Mouse (Mus musculus): ENCODE measurements around the gene 0610012G03Rik. TPM values are rescaled to one million over a fixed set of nuclear protein-coding genes. Genes with fewer than 3 reads are reported as not detected.
A peak's percentile ranks its signal among the peaks of the same experiment; 100 is the strongest.

0610012G03Rik gene
- polyA plus RNA-seq, 1 experiment from 2014 or later = 80.5 TPM

GRCm38 (mm10) chr16:31944698-31945255, 3.5 kb downstream of the 0610012G03Rik start:
- Histone ChIP-seq H3K36me3 (no peaks in the 10 kb centered on the region; the same call in 1 of the 2 replicates), H3K9ac (no peak overlapping the region), H3K4me1 (peaks cover 31% of the 10 kb centered on the region), H3K27ac (no peak overlapping the region), H3K27me3 (replicated peaks) (no peaks in the 10 kb centered on the region), H3K4me2 (replicated peaks) (no peak overlapping the region), H3K4me3 (no peak overlapping the region), H3K9me3 (no peaks in the 10 kb centered on the region)
- WGBS = 90% methylated on average over 12 of the region's 12 CpGs
- ATAC-seq (ENCODE audit: low FRiP score, low read depth) = no peak

GRCm38 (mm10) chr16:31943980-31944379, 4.3 kb downstream of the 0610012G03Rik start:
- no peaks in the 10 kb centered on the region; the same call in 1 of the 2 replicates for H3K36me3 ChIP-seq
- H3K9ac ChIP-seq = peak overlapping the region; percentile 42; the same call in 1 of the 2 replicates
- peaks cover 23% of the 10 kb centered on the region for H3K4me1 ChIP-seq
- no peaks in the 10 kb centered on the region for H3K9me3 ChIP-seq
- H3K4me3 ChIP-seq = 0 out of 2 replicates have a peak overlapping the region, but pooled peaks have one; percentile 3
- H3K27me3 ChIP-seq (replicated peaks) = no peaks in the 10 kb centered on the region
- H3K4me2 ChIP-seq (replicated peaks) = peak overlapping the region; percentile 12; the same call in 1 of the 2 replicates
- WGBS = 2% methylated on average over 10 of the region's 10 CpGs
- ATAC-seq (ENCODE audit: low FRiP score, low read depth) = 0 out of 2 replicates have a peak, but pooled peaks have one; percentile 11
- H3K27ac ChIP-seq = no peak overlapping the region

- Histone ChIP-seq H3K4me3 (no peak overlapping the region), H3K27me3 (replicated peaks) (peaks cover 7% of the 10 kb centered on the region; the same call in 1 of the 2 replicates), H3K27ac (no peak overlapping the region), H3K4me2 (replicated peaks) (no peak overlapping the region), H3K9ac (no peak overlapping the region), H3K4me1 (peaks cover 5% of the 10 kb centered on the region), H3K36me3 (no peaks in the 10 kb centered on the region; the same call in 1 of the 2 replicates), H3K9me3 (no peaks in the 10 kb centered on the region)
- WGBS = 62% methylated on average over 2 of the region's 2 CpGs
- ATAC-seq (ENCODE audit: low FRiP score, low read depth) = no peak
Measured at GRCm38 (mm10) chr16:31940586-31940985, 7.7 kb downstream of the 0610012G03Rik start.

GRCm38 (mm10) chr16:31938856-31939255, 9.4 kb downstream of the 0610012G03Rik start:
- ATAC-seq (ENCODE audit: low FRiP score, low read depth) = no peak
- no peaks in the 10 kb centered on the region for H3K9me3 ChIP-seq
- no peaks in the 10 kb centered on the region for H3K36me3 ChIP-seq
- 79% methylated on average over 6 of the region's 6 CpGs for WGBS
- H3K4me2 ChIP-seq (replicated peaks) = no peak overlapping the region
- H3K4me3 ChIP-seq = no peak overlapping the region
- H3K9ac ChIP-seq = no peak overlapping the region
- H3K4me1 ChIP-seq = peaks cover 17% of the 10 kb centered on the region
- H3K27me3 ChIP-seq (replicated peaks) = peaks cover 13% of the 10 kb centered on the region
- H3K27ac ChIP-seq = no peak overlapping the region

GRCm38 (mm10) chr16:31936568-31936967, 11.7 kb downstream of the 0610012G03Rik start:
- Histone ChIP-seq H3K4me2 (replicated peaks) (no peak overlapping the region), H3K4me1 (peaks cover 27% of the 10 kb centered on the region), H3K9me3 (no peaks in the 10 kb centered on the region), H3K4me3 (no peak overlapping the region), H3K27me3 (replicated peaks) (peaks cover 13% of the 10 kb centered on the region), H3K36me3 (no peaks in the 10 kb centered on the region), H3K9ac (no peak overlapping the region), H3K27ac (no peak overlapping the region)
- ATAC-seq (ENCODE audit: low FRiP score, low read depth) = no peak
- 85% methylated on average over 4 of the region's 4 CpGs for WGBS

- 0 out of 2 replicates have a peak, but pooled peaks have one; percentile 1 for ATAC-seq (ENCODE audit: low FRiP score, low read depth)
- no peaks in the 10 kb centered on the region for H3K9me3 ChIP-seq
- H3K36me3 ChIP-seq = no peaks in the 10 kb centered on the region
- peaks cover 27% of the 10 kb centered on the region for H3K4me1 ChIP-seq
- peak overlapping the region; percentile 25 for H3K4me3 ChIP-seq
- peak overlapping the region; percentile 47; the same call in 1 of the 2 replicates for H3K9ac ChIP-seq
- WGBS = 6% methylated on average over 36 of the region's 36 CpGs
- no peak overlapping the region for H3K27ac ChIP-seq
- H3K4me2 ChIP-seq (replicated peaks) = peak overlapping the region; percentile 66
- H3K27me3 ChIP-seq (replicated peaks) = peaks cover 13% of the 10 kb centered on the region
Measured at GRCm38 (mm10) chr16:31935091-31935979, 13.0 kb downstream of the 0610012G03Rik start.

GRCm38 (mm10) chr16:31934550-31935010, 13.7 kb downstream of the 0610012G03Rik start:
- no peak for ATAC-seq (ENCODE audit: low FRiP score, low read depth)
- H3K4me3 ChIP-seq = peak overlapping the region; percentile 25; the same call in 1 of the 2 replicates
- H3K36me3 ChIP-seq = no peaks in the 10 kb centered on the region
- no peaks in the 10 kb centered on the region for H3K9me3 ChIP-seq
- 15% methylated on average over 13 of the region's 13 CpGs for WGBS
- H3K27me3 ChIP-seq (replicated peaks) = peaks cover 13% of the 10 kb centered on the region
- no peak overlapping the region for H3K27ac ChIP-seq
- H3K4me2 ChIP-seq (replicated peaks) = peak overlapping the region; percentile 66
- peak overlapping the region; percentile 66; the same call in 1 of the 2 replicates for H3K9ac ChIP-seq
- peaks cover 27% of the 10 kb centered on the region for H3K4me1 ChIP-seq

GRCm38 (mm10) chr16:31933751-31934549, 14.3 kb downstream of the 0610012G03Rik start, which contains the start of gene Pigz:
Pigz (plus strand) TSS chr16:31933851.
- Histone ChIP-seq H3K9ac (peak within 1 kb of the TSS; percentile 66), H3K36me3 (no peaks in the 10 kb centered on the region), H3K27ac (peak within 1 kb of the TSS; percentile 86), H3K4me3 (peak within 1 kb of the TSS; percentile 43), H3K4me2 (replicated peaks) (peak within 1 kb of the TSS; percentile 66), H3K9me3 (no peaks in the 10 kb centered on the region), H3K4me1 (peaks cover 27% of the 10 kb centered on the region), H3K27me3 (replicated peaks) (peaks cover 13% of the 10 kb centered on the region)
- 5% methylated on average over 42 of the region's 42 CpGs for WGBS
- peak; percentile 35; the same call in 1 of the 2 replicates for ATAC-seq (ENCODE audit: low FRiP score, low read depth)

GRCm38 (mm10) chr16:31932840-31933697, 15.2 kb downstream of the 0610012G03Rik start:
- no peaks in the 10 kb centered on the region for H3K9me3 ChIP-seq
- peak overlapping the region; percentile 66 for H3K9ac ChIP-seq
- H3K36me3 ChIP-seq = no peaks in the 10 kb centered on the region
- peak overlapping the region; percentile 66 for H3K4me2 ChIP-seq (replicated peaks)
- H3K27me3 ChIP-seq (replicated peaks) = peaks cover 13% of the 10 kb centered on the region
- peaks cover 27% of the 10 kb centered on the region for H3K4me1 ChIP-seq
- peak; percentile 96 for ATAC-seq (ENCODE audit: low FRiP score, low read depth)
- H3K4me3 ChIP-seq = peak overlapping the region; percentile 43
- WGBS = under 1% methylated on average over 50 of the region's 50 CpGs
- peak overlapping the region; percentile 86 for H3K27ac ChIP-seq

GRCm38 (mm10) chr16:31932255-31932654, 16.0 kb downstream of the 0610012G03Rik start:
- Histone ChIP-seq H3K36me3 (no peaks in the 10 kb centered on the region), H3K9me3 (no peaks in the 10 kb centered on the region), H3K4me1 (peaks cover 27% of the 10 kb centered on the region), H3K27ac (0 out of 2 replicates have a peak overlapping the region, but pooled peaks have one; percentile 13), H3K4me3 (no peak overlapping the region), H3K27me3 (replicated peaks) (peaks cover 13% of the 10 kb centered on the region), H3K9ac (no peak overlapping the region), H3K4me2 (replicated peaks) (0 out of 2 replicates have a peak overlapping the region, but pooled peaks have one; percentile 66)
- 32% methylated on average over 5 of the region's 5 CpGs for WGBS
- ATAC-seq (ENCODE audit: low FRiP score, low read depth) = no peak

GRCm38 (mm10) chr16:31931330-31931729, 17.0 kb downstream of the 0610012G03Rik start:
- Histone ChIP-seq H3K4me2 (replicated peaks) (no peak overlapping the region; the same call in 1 of the 2 replicates), H3K4me3 (no peak overlapping the region), H3K36me3 (no peaks in the 10 kb centered on the region), H3K4me1 (peaks cover 27% of the 10 kb centered on the region), H3K9me3 (no peaks in the 10 kb centered on the region), H3K27me3 (replicated peaks) (peaks cover 10% of the 10 kb centered on the region), H3K27ac (no peak overlapping the region), H3K9ac (no peak overlapping the region)
- 59% methylated on average over 17 of the region's 17 CpGs for WGBS
- no peak for ATAC-seq (ENCODE audit: low FRiP score, low read depth)

Measured in neural tube, embryonic 12.5 days (tissue).